Mouse (Mus musculus): ENCODE measurements around the gene Pctp.
A peak's percentile ranks its signal among the peaks of the same experiment; 100 is the strongest.

The Pctp gene

DNA sequence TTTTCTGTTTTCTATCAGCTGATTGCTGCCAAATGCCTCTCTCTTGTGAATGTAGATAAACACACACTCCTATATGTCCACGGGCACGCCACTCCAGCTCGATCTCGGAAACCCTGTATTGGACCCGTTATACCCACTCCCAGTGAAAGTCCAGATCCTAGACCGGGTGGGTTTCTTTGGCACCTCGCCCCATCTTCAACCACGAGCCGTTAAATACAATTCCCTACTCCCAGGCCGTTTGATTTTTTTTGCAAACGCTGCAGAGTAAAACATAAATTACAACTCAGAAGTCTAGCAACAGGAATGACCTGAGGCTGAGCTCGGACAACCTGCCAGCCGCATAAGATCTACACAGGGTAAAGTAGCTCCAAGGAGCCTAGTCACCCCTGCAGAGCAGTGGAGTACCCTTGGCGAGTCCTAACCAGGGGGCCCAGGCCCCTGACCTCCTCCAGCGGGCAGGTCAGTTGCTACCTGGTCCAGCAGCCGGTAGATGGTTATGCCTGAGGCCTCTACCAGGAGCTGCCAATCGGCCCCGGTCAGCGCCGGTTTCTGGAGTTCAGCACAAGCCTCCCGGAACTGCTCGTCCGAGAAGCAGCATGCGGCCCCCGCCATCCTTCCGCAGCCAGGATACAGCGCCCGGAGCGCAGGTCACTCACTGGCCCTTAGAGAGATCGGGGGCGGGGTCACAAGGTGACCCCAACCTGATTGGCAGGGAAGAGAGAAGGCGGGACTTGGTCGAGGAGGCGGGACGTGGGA, at the start of gene Pctp:
Gene Pctp, minus strand, starts transcription at position 664 of the 756 bp plus-strand sequence.
- peak; percentile 59 for DNase-seq (ENCODE audit: low spot score)

DNA sequence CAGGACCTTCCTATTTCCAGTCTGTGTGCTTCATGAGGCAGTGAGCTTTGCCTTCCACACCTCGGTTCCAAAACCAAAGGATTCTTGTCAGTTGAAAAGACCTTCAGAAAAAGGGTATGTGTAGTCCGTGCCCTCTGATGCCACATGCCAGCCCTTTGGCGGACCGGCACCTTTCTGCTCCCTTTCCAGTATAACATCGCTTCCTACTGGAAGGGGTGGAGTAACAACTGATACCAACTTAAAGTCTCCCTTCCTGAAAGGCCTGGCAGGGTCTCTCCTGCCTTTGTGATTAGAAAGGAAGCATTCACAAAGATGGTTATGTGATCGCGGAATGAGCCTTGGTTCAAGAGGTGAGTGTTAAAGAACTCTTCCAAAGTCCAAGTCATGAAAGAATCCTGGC, 47.3 kb upstream of the Pctp start:
- DNase-seq (ENCODE audit: low spot score): no peak

DNA sequence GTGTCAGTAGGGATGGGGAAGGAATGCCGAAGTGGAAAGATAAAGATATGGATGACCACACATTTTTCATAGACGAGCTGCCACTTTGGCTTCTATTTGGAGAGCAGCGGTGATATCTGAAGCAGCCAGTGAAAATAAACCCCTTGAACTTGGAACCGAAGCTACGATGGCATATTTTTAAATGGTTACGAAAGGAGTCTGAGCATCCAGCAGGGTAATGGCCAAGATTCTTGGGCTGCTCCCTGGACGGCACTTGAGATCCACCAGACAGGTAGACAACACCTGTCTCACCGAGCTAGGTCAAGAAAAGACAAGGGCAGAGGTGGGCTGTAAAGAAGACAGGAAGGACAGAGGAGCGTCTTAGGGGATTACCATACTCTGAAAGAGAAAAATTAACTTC, 44.6 kb upstream of the Pctp start:
- DNase-seq (ENCODE audit: low spot score): no peak

DNA sequence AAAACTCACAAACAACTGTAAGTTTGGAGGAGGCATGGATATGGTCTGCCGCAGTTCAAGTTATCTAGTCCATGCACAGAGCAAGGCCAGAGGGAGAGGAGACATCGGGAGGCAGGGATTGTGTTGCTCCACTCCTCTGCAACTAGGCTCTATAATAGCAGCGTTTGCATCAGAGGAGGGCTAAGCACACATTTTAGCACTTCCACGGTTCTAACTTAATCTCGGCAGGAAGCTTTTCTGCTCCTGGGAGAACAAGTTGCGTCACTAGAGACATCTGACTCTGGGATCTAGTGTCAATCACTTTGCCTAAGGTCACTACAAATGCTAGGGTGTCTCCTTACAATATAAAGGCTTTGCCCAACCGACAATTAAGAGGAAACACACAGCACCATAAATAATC, 43.5 kb upstream of the Pctp start:
- no peak for DNase-seq (ENCODE audit: low spot score)

DNA sequence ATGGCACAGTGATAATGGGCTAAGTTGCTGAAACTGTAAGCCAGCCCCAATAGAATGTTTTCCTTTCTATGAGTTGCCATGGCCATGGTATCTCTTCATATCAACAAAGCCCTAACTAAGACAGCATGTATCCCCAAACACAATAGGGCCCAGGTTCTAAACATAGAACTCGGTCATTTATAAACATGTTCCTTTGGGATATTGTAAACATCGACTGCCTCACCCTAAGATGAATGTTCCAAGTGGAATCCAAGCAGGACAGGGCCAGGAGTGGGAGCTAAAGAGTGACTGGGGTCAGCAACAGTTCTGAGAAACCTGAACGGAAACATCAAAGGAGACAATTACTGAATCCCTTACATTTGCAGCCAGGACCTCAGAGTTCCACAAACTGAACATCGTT, 41.8 kb upstream of the Pctp start:
- DNase-seq (ENCODE audit: low spot score): no peak

DNA sequence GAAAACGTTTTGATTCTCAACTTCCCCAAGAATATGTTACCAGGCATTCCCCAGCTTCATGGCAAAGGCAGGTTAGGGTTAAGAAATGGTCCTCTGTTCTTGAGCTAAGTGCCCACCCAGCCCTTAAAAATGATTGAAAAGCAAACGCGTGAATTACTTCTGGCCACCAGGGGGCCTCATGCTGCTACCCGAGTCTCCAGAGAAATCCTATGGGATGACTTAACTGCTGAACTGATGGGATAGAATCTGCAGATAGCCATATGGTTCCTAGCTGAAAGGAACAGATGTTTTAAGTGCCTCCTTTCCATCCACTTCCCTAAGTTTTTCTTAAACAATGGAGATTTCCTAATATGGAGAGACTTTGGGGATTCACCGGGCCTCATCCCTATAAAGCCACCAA, 35.3 kb upstream of the Pctp start:
- DNase-seq (ENCODE audit: low spot score): no peak

DNA sequence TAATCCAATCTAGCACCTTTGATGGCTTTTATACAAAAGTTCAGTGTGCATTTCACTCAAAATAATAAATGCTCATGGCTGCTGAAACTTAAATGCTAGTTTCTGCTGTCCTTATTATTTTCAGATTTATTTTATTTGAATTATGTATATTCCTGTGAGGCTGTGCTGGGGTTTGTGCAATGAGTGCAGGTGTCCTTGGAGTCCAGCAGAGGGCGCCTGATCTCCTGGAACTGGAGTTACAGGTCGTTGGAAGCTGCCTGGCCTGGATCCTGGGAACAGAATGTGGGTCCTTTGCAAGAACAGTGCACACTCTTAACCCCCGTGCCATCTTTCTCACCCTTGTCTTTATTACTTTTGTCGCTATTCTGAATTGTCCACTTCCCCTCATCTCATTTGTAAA, 33.7 kb upstream of the Pctp start:
- DNase-seq (ENCODE audit: low spot score): no peak

DNA sequence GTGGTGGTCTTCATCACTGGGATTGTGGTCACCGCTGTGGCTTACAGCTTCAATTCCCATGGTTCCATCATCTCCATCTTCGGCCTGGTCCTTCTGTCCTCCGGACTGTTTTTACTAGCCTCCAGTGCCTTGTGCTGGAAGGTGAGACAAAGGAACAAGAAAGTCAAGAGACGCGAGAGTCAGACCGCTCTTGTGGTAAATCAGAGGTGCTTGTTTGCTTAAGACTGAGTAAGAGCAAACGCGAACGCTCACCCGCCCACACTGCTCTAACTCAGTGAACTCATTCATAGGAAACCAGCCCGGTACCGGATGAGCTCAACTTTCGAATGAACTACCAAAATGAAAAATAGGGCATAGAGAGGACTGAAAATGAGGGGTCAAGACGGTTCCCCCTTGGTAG, 32.8 kb upstream of the Pctp start:
- no peak for DNase-seq (ENCODE audit: low spot score)

DNA sequence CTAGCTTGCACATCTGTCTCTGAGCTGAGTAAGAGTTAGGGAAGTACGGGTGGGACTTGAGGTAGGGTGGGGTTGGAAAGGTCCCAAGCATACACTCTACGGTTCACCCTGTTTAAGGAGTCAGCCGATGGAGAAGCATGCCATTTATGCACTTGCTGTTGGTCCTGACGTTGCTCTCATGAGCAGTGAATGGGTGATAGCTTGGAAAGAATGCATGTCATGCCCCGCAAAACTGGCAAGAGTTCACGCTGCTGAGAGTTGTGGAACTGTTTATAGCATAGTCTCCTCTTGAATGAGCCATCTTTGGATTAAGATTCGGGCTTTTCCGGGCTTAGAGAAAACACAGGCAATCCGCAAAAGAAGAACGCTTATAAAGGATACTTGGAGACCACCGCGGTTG, 32.0 kb upstream of the Pctp start:
- DNase-seq (ENCODE audit: low spot score): no peak

DNA sequence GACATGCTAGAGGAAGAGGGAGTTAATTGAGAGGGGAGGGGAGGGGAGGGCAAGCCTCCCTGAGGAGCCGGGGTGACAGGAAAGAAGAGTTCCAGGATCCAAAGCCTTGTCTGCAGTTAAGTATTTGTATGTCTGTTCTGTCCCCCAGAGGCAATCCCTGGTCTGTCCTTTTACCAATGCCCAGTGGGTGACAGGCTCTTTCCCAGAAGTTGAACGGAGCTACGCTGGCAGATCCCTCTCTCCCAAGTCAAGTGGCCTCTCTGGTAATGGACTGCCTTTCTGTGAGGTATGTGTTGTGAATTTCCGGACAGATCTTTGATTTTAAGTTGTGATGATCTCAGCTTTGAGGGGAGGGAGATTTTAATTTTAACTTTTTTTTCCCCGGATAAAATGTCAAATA, 30.7 kb upstream of the Pctp start:
- no peak for DNase-seq (ENCODE audit: low spot score)

DNA sequence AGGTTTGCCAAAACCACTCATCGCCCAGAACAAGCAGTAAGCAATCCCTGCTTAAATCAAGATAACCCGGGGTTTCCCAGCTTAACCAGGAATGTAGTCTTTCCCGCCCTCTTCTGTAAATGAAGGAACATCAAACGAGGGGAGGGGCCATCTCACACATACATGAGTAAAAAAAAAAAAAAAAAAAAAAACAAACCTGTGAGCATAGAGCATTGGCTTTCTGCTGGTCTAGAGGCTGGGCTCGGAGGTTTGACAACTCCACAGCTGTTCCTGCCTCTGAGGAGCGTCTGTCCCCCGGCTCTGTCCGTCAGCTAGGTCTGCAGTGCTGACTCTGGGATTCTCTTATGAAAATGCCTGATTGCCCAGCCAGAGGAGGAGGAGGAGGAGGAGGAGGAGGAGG, 30.1 kb upstream of the Pctp start:
- DNase-seq (ENCODE audit: low spot score): no peak

DNA sequence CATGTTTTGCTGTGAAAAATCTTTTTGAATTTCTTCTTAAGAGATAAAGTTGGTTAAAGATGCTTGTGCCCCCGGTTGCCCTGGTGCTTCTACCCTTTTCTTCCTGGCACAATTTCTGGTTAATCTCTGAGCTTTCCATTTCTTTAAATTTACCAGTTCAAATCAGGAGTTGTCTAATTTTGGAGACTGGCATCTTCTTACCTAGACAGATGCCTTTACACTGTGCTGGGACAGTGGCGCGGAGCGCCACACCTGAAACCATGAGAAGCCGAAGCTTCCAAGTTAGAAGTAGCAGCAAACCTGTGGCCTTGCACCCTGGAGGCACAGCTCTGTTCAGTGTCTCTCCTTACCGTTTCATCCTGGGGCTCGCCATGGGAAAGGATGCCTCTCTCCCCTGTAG, 28.4 kb upstream of the Pctp start:
- DNase-seq (ENCODE audit: low spot score): no peak

DNA sequence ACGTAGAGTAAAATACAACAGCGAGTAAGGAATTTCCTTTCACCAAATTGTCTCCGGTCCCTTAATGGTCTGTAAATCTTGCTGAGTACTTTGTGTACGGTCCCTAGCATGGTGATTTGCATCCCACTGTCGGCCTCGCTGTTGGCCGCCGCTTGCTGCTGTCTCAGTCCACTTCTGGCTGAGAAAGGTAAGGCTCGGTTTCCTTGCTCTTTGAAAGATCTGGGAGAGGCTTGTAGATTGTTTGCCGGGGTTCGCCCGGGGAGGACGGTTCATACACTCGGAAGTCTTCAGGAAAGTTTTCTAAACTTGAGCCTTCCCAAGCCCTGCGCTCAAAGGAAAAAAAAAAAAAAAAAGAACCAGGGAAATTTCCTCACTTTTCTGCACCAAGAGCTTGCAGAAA, 27.9 kb upstream of the Pctp start:
- DNase-seq (ENCODE audit: low spot score): no peak

DNA sequence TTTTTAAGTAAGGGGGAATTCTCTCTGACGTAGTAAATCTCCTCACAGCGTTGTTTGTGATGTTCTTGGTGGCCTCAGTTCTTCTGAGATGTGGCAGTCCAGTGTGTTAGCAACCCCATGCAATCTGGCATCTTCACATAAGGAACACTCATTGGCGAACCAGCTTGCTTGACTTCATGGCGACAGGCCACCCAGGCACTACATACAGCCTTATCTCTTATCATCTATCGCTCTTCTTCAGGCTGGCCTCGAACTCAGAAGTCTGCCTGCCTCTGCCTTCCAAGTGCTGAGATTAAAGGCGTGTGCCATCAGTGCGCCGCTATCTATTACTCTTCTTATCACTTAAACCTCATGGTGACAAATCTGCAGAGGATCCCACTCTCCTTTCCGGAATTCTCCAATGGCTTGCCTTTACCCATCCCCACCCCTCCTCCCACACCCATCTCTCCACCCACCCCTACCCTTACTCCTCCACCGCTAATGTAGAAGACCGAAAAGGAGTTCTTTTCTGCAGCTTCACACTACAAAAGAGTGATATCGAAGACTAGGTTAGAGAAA, 27.2 kb upstream of the Pctp start, which contains the start of gene Tmem100:
Gene Tmem100, plus strand, starts transcription at position 508 of the 558 bp plus-strand sequence.
- no peak for DNase-seq (ENCODE audit: low spot score)

DNA sequence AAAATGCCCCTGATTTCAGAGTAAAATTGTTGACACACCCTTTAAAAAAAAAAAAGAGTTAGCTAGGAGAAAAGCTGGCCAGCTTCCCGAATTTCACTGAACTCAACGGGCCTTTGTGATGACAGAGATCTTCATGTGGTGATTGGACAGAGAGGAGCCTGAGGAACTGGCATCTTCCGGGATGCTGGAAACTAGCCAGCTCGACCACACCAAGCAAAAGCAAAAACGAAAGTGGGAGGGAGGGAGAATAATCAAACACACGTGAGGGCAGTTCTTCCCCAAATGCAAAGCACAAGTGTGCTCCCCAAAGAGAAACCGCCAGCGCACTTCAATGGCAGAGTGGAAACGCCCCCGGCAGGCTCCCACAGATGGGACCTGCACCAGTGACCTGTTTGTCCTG, 26.7 kb upstream of the Pctp start:
- no peak for DNase-seq (ENCODE audit: low spot score)

DNA sequence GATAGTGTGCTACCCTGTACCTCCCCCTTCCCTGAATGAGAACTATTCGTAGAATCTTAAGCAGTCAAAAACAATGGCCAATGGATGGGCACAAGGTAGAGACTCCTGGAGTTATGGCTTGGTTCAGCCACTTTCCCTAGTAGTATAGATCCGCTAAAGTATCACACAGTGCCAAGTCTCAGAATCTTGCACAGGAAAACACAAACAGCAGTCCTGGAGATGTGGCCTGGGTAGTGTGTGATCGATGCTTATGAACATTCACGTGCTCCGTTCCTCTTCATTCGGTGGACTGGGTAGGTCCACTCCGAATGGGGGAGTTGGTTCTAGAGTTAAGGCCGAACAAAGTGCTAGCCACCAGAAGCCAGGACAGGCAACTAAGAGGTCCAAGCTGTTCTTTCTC, 26.1 kb upstream of the Pctp start:
- no peak for DNase-seq (ENCODE audit: low spot score)

DNA sequence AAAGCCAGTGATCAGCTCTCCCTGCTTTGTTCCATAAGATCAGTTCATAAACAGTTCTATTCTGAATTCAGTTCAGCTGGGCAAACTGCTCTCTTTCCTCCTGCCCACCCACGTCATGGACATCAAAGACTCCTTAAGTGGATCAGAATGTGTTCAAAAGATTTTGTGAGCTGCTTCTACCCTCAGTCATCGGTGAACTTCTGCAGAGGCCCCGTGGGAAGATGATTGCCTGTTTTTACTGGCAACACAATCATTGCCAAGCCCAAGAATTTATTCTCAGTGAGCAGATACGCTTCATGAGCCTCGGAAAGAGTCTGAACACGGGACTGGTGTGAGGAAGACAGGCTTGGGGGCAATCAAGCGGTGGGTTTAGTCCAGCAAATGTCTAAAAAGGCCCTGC, 24.5 kb upstream of the Pctp start:
- no peak for DNase-seq (ENCODE audit: low spot score)

DNA sequence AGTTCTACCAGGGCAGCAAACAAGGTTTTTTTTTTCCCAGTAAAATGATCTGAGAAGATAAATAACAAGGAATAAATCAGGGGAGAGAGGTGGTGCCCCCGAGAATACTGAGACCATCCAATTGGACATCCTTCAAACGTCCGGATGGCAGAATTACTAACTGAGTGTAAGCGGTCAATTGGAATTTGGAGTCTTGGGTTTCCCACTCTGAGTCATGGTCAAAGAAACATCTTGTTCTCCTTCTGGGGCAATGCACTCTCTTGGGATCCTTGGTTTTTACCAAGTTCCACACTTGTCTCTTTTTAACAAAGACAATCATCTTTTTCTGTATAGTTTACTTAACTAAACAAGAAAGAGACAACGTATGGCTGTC, 24.1 kb upstream of the Pctp start:
- no peak for DNase-seq (ENCODE audit: low spot score)

DNA sequence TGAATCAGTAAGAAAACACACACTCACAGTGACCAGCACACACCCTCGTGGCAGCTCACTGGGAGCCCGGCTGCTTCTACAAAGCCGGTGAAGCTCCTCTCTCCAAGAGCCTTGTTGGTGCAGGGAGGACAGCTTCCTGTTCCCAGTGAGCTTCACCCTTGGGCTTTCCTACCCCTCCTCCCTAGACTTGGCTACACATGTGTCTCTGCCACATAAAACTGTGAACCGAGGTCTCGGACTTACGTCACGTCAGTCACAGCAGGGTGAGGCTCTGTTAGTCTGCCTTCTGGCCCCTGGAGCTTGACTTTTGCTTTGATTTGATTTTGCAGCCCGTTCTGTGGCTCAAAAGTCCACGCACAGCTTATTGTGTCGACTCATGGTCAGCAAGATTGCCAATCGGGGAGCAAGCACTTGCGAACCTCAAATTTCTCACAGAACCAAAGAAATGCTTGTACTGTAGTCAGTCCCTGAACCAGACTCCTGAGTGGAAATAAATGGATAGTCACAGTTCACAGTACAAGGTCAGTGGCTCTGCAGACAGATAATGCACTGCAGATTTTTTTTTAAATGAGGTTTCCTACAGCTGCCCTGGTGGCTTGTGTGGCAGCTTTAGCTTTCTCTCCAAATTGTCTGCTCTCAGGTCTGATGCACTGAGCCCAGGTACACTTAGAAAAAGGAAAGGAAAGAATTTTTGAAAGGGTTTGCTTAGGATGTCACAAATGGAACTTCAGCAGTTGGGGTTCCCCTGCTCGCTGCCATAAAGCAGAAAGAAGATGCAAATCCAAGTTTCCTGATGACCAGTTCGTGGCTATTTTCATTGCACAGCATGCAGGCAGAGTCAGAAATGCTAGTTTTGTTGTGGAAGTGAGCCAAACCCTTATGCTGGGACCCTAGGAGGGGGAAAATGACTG, 23.5 kb upstream of the Pctp start:
- DNase-seq (ENCODE audit: low spot score): no peak

DNA sequence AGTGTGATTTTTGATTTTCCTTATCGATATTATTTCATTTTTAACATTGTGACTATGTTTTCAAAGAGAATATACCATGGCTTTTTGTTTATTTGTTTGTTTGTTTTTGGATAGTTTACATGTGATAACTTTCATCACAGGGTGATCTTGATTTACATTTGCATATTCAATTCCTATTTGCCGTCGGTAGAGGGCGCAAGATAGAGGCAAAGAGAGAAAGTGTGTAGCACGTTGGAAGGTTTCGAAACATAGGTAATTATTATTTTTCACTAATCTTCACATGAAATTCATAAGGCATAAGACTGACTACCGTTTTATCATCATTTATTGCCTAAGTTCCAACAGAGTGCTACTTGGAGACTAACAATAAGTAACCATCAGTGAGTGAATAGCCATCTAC, 16.5 kb upstream of the Pctp start:
- DNase-seq (ENCODE audit: low spot score): no peak

DNA sequence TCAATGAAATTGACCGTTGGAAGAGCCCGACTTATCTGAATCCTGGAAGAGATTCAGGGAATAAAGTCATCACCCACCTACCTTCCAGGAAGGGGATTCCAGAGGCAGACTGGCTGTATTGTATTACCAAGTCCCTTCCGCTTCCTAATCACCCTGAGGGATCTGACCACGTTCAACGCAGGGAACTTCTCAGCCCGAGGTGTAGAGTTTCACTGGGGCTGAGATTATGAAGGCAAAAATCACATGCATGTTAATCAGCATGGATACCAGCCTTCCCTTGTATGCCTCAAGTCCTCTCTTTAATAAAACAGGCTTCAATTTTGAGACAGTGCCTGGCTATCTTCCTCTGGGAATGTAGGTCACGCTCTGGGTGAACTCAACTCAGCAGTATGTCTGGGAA, 12.6 kb upstream of the Pctp start:
- DNase-seq (ENCODE audit: low spot score): no peak

DNA sequence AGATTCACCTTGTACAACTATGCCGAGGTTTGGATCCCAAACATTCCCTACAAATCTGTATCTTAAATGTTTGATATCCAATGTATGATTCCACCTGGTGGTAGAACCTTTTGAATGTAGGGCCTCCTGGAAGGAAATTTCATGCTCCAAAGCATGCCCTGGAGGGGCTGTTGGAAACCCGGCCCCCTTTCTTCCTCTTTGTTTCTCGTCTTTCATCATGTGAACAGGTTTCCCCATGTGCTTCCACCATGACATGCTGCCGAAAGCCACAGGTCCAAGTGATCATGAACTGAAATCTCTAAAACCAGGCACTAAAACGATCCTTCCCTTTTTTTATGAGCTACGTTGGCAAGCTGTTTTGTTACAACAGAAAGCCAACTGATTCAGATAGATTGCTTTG, 11.0 kb upstream of the Pctp start:
- DNase-seq (ENCODE audit: low spot score): no peak
